Mouse (Mus musculus) ES-Bruce4 (cell line): ENCODE results near the gene Slc6a20b.

Experiments used
- CTCF ChIP-seq: IDR thresholded peaks from one replicate; pipeline ENCODE4 v1.8.1; 2011; ENCODE audit warnings: low read depth, low read length
- EP300 ChIP-seq: IDR thresholded peaks from 2 replicates; pipeline ENCODE4 v1.6.1; 2011; ENCODE audit warnings: low read depth, low read length; ENCODE audit not compliant: insufficient read depth
- POLR2A ChIP-seq: IDR thresholded peaks from one replicate; pipeline ENCODE4 v1.8.1; 2011; ENCODE audit warnings: low read length; ENCODE audit not compliant: insufficient read depth

GRCm38 (mm10) chr9:123597376-123597775, 35.0 kb downstream of the Slc6a20b start:
- TF ChIP-seq POLR2A (no peak), CTCF (no peak), EP300 (no peak)
